Mouse (Mus musculus) embryo, embryonic 10 days (tissue): ENCODE measurements around the gene Pcsk4.

ENCODE experiments used
- DNase-seq: peaks from one replicate; pipeline ENCODE4 v3.0.0-alpha.2; 2015; ENCODE audit warnings: low spot score

Pcsk4 gene

DNA sequence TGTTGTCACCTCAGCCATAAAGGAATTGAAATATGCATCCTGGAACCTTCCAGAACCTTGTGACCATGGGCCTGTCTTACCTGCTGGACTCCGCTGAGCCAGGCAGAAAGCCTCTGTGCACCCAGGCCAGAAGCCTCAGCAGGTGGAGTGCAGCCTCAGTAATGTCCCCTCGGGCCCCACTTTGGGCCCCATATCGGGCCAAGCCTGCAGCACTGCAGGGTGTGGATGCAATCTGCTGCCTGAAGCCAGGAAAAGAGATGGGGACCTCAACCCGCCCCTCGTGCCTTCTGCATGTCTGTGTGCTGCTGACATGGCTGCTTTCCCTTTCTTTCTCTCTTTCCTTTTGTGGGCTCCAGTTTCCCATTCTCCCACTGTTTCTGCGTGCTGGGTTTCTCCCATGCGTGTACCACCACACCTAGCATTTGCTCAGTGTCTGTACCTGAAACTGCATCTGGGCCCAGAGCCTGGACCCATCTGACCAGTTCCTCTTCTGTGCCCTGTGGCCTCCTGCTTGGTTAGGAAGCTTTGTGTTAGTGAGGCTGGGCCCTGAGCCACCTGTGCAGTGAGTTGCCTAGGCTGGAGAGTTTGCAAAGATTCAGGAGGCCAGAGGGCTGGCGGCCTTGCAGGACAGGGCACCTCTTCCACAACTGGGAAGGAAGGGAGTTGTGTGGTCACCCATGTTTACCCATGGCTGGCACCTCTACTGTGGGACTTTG, 57.3 kb downstream of the Pcsk4 start:
- DNase-seq: no peak
